In the genomic region with DNA sequence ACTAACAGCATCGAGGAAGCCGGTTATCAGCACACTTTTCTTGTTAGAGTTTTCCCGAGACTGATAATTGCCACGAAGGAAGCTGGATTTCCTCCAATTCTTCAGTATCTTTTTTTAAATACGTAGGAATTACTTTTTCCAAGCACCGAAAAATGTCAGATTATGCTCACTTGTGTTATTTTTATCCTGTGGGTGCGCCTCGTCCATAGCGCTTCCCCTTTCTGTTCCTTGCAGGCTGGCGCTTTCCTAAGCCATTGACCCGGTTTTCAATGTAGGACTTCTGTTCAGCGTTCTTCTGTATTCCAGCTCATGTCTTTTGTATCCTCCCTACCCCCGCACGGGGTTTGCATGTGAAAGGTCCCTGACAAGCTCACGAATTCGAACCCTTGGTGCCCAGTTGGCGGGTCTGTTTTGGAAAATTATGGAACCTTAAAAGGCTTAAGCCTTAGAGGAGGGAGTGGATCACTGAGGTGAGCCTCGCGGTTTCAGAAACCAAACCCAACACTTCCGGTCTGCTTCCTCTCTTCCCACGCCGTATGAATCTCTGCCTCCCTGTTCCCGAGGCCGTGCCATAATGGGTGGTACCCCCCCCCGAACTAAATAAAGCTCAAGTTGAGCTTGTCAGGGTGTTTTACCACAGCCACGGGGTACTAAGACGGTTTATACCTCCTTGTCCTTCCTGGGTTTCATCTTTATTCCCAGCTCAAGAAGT, we compare ENCODE assay signal across 22 mouse cellular contexts.
DNase-seq lines count a peak whose midpoint lies in the region; ATAC-seq and TF ChIP-seq lines count a peak whose summit lies in the region.
"Had no signal": no experiment of that assay in that cellular context is flagged by ENCODE, and none has a peak within 500 bp of the region (broad histone marks: within the 10 kb centered on the region; RNA-seq: fewer than 3 reads in every experiment).

No protein-coding gene starts in this region.

- TF ChIP-seq RAD21 in CH12.LX (IDR thresholded peaks at IDR 0.05; ENCODE audit: low read depth, low read length): no peak

- no peak for TF ChIP-seq POLR2A in heart, adult 2 months (IDR thresholded peaks at IDR 0.05; ENCODE audit: insufficient read depth, low read depth, low read length)
- no peak for TF ChIP-seq POLR2A in CH12.LX (IDR thresholded peaks at IDR 0.05; ENCODE audit: low read depth, low read length)

- no peak overlapping the region for H3K9ac ChIP-seq in heart, adult 2 months (ENCODE audit: low read depth, low read length)
- no peak overlapping the region for H3K9ac ChIP-seq in CH12.LX (ENCODE audit: insufficient read depth, low read depth)
- H3K9ac ChIP-seq: hindbrain, embryonic 14.5 days; limb, embryonic 15.5 days; lung, embryonic 15.5 days; midbrain, embryonic 12.5 days; neural tube, embryonic 15.5 days; stomach, embryonic 15.5 days had no signal

- intact Hi-C loops in heart, adult 2 months (cut with DNase I): no loop called here
- intact Hi-C loops in heart, postnatal 10 days (cut with DNase I): loop anchor here (5.0 kb wide), 1 partner anchor 432 kb away; no protein-coding TSS in a partner anchor

- WGBS in heart, adult 2 months: 33% methylated on average over 27 of the region's 27 CpGs

- no peak overlapping the region for H3K27ac ChIP-seq in heart, adult 2 months
- no peak overlapping the region for H3K27ac ChIP-seq in CH12.LX (ENCODE audit: insufficient read depth, low read depth)
- H3K27ac ChIP-seq: embryonic facial prominence, embryonic 10.5 days; hindbrain, embryonic 14.5 days; limb, embryonic 15.5 days; lung, embryonic 15.5 days; midbrain, embryonic 12.5 days; neural tube, embryonic 15.5 days; stomach, embryonic 15.5 days had no signal

- H3K9me3 ChIP-seq in CH12.LX (replicated peaks; ENCODE audit: low read length): no peaks in the 10 kb centered on the region
- H3K9me3 ChIP-seq: embryonic facial prominence, embryonic 10.5 days; limb, embryonic 15.5 days; lung, embryonic 15.5 days; midbrain, embryonic 12.5 days; neural tube, embryonic 15.5 days; stomach, embryonic 15.5 days had no signal

- peaks cover 6% of the 10 kb centered on the region for H3K4me1 ChIP-seq in heart, adult 2 months (ENCODE audit: control insufficient read depth, insufficient read depth, low read length)
- no peaks in the 10 kb centered on the region; a peak in 1 of 4 replicates for H3K4me1 ChIP-seq in CH12.LX (ENCODE audit: control insufficient read depth in 1 of 2, insufficient read depth in 2 of 2)
- H3K4me1 ChIP-seq: embryonic facial prominence, embryonic 10.5 days; limb, embryonic 15.5 days; midbrain, embryonic 12.5 days; neural tube, embryonic 15.5 days; stomach, embryonic 15.5 days had no signal

- H3K4me3 ChIP-seq in heart, adult 2 months: peak overlapping the region; percentile 13; the same call in 1 of the 2 replicates
- no peak overlapping the region for H3K4me3 ChIP-seq in CH12.LX (replicated peaks in 1 of 3; ENCODE audit: low read depth in 2 of 3, low read length in 2 of 3, poor library complexity in 1 of 3)
- H3K4me3 ChIP-seq: embryonic facial prominence, embryonic 10.5 days; limb, embryonic 15.5 days; lung, embryonic 15.5 days; midbrain, embryonic 12.5 days; neural tube, embryonic 15.5 days; stomach, embryonic 15.5 days had no signal

- TF ChIP-seq EP300 in heart, adult 2 months (IDR thresholded peaks at IDR 0.05; ENCODE audit: insufficient read depth, low read depth, low read length): no peak
- TF ChIP-seq EP300 in CH12.LX (IDR thresholded peaks at IDR 0.05; ENCODE audit: low read length): no peak

- TF ChIP-seq CTCF in heart, adult 2 months (IDR thresholded peaks at IDR 0.05): no peak
- TF ChIP-seq CTCF in CH12.LX (conservative IDR thresholded peaks at IDR 0.05 in 1 of 2, IDR thresholded peaks at IDR 0.05 in 1 of 2; ENCODE audit: low read depth in 2 of 2, low read length in 2 of 2): no peak

- peak overlapping the region; percentile 51 for H3K4me2 ChIP-seq in CH12.LX (ENCODE audit: insufficient read depth, low read depth, poor library complexity, severe bottlenecking)
- H3K4me2 ChIP-seq: hindbrain, embryonic 14.5 days; limb, embryonic 15.5 days; lung, embryonic 15.5 days; midbrain, embryonic 12.5 days; neural tube, embryonic 15.5 days; stomach, embryonic 15.5 days had no signal

- H3K36me3 ChIP-seq in heart, adult 2 months (ENCODE audit: control insufficient read depth, insufficient read depth, low read length): no peaks in the 10 kb centered on the region
- H3K36me3 ChIP-seq in CH12.LX (replicated peaks in 1 of 2; ENCODE audit: control insufficient read depth in 1 of 2, insufficient read depth in 1 of 2, low read length in 1 of 2): no peaks in the 10 kb centered on the region
- H3K36me3 ChIP-seq: embryonic facial prominence, embryonic 10.5 days; limb, embryonic 15.5 days; lung, embryonic 15.5 days; midbrain, embryonic 12.5 days; neural tube, embryonic 15.5 days; stomach, embryonic 15.5 days had no signal

- peak in 1 of 2 experiments; percentile 18 for DNase-seq in heart, adult 2 months
- DNase-seq in heart, postnatal 4 days: no peak
- DNase-seq in CH12.LX (ENCODE audit: extremely low read depth): no peak
- peak; percentile 15 to 18 for DNase-seq in heart, postnatal 10 days
- no peak for DNase-seq in adrenal gland, postnatal 4 days (ENCODE audit: low spot score in 2 of 2)
- no peak for DNase-seq in embryo, embryonic 11 days
- DNase-seq: adrenal gland, adult 2 months; B cell, adult 2 months; cerebellum, postnatal 10 days; gastrocnemius, postnatal 36 days; kidney, postnatal 14 days; layer of hippocampus, adult 9-11 months; thymus, postnatal 4 days had no signal

- no peaks in the 10 kb centered on the region for H3K79me2 ChIP-seq in heart, adult 2 months (replicated peaks; ENCODE audit: control insufficient read depth, insufficient read depth, low read length)
- no peaks in the 10 kb centered on the region for H3K79me2 ChIP-seq in CH12.LX (replicated peaks; ENCODE audit: control insufficient read depth, extremely low read depth, insufficient read depth, poor library complexity, severe bottlenecking)

- in situ Hi-C loops in CH12.LX (cut with MboI; ENCODE audit: low pct_ligation_motif_present, low pct_unique_long_range_greater_than_20kb, low sequenced_read_pairs): no loop called here

- H3K27me3 ChIP-seq in heart, adult 2 months (ENCODE audit: control insufficient read depth, insufficient read depth, low read length): no peaks in the 10 kb centered on the region
- no peaks in the 10 kb centered on the region for H3K27me3 ChIP-seq in CH12.LX (replicated peaks)
- H3K27me3 ChIP-seq: limb, embryonic 15.5 days; lung, embryonic 15.5 days; midbrain, embryonic 12.5 days; neural tube, embryonic 15.5 days; stomach, embryonic 15.5 days had no signal

- dilution Hi-C loops in CH12.LX (cut with MboI; ENCODE audit: extremely low pct_ligation_motif_present, extremely low pct_unique_long_range_greater_than_20kb, low sequenced_read_pairs): no loop called here

- ATAC-seq in common myeloid progenitor, adult 5-6 weeks (replicated peaks; ENCODE audit: low read depth, poor library complexity, severe bottlenecking): peak; percentile 50
- ATAC-seq: intestine, postnatal 0 days had no signal

TF ChIP-seq in CH12.LX, 34 proteins besides CTCF, POLR2A, EP300 and RAD21:
- TF ChIP-seq E2F4 (IDR thresholded peaks at IDR 0.05; ENCODE audit: insufficient replicate concordance, low read depth, low read length): no peak
- TF ChIP-seq ELF1 (IDR thresholded peaks at IDR 0.05; ENCODE audit: low read depth, low read length): no peak
- no peak for TF ChIP-seq RCOR1 (conservative IDR thresholded peaks at IDR 0.05; ENCODE audit: low read depth, low read length)
- no peak for TF ChIP-seq ZNF384 (IDR thresholded peaks at IDR 0.05; ENCODE audit: low read depth, low read length)
- TF ChIP-seq POLR2AphosphoS2 (IDR thresholded peaks at IDR 0.05; ENCODE audit: low read depth, low read length): no peak
- TF ChIP-seq CHD1 (IDR thresholded peaks at IDR 0.05; ENCODE audit: low read depth, low read length): no peak
- no peak for TF ChIP-seq UBTF (IDR thresholded peaks at IDR 0.05; ENCODE audit: low read depth, low read length)
- no peak for TF ChIP-seq SIN3A (IDR thresholded peaks at IDR 0.05; ENCODE audit: low read length)
- TF ChIP-seq IRF4 (IDR thresholded peaks at IDR 0.05; ENCODE audit: low read depth, low read length): no peak
- TF ChIP-seq PAX5 (IDR thresholded peaks at IDR 0.05; ENCODE audit: low read length): no peak
- TF ChIP-seq USF2 (conservative IDR thresholded peaks at IDR 0.05; ENCODE audit: low read depth, low read length): no peak

Comparison
In these comparisons a context has a peak if more than half of its experiments do, and no peak if none do; other contexts are left out.
1. DNase-seq: peak in heart, postnatal 10 days (2 of 2); none in heart, postnatal 4 days (single experiment), CH12.LX (single experiment), adrenal gland, postnatal 4 days (0 of 2) and embryo, embryonic 11 days (single experiment).